30 mouse cellular contexts compared by ENCODE assay signal in genomic region chr6:134217747-134218146, GRCm38 (mm10).
DNase-seq lines count a peak whose midpoint lies in the region; ATAC-seq and TF ChIP-seq lines count a peak whose summit lies in the region.
"Had no signal": no experiment of that assay in that cellular context is flagged by ENCODE, and none has a peak within 500 bp of the region (broad histone marks: within the 10 kb centered on the region; RNA-seq: fewer than 3 reads in every experiment).

No protein-coding gene starts in this region.

- H3K4me2 ChIP-seq in stomach, postnatal 0 days (replicated peaks; ENCODE audit: low read depth) = no peak overlapping the region
- H3K4me2 ChIP-seq in neural tube, embryonic 15.5 days = no peak overlapping the region
- H3K4me2 ChIP-seq: embryonic facial prominence, embryonic 12.5 days; forebrain, embryonic 15.5 days; heart, embryonic 11.5 days; hindbrain, embryonic 14.5 days; limb, embryonic 13.5 days; liver, embryonic 11.5 days; lung, embryonic 15.5 days; midbrain, embryonic 13.5 days; neural tube, embryonic 13.5 days; stomach, embryonic 15.5 days had no signal

- no peak for TF ChIP-seq CTCF in stomach, postnatal 0 days (IDR thresholded peaks at IDR 0.05; ENCODE audit: low read depth)
- no peak for TF ChIP-seq CTCF in thymus, adult 2 months (IDR thresholded peaks at IDR 0.05; ENCODE audit: borderline replicate concordance, control insufficient read depth, extremely low read depth, insufficient read depth, low read length, poor library complexity)

- no peaks in the 10 kb centered on the region for H3K36me3 ChIP-seq in stomach, postnatal 0 days (ENCODE audit: control insufficient read depth, insufficient read depth, low read length)
- H3K36me3 ChIP-seq in neural tube, embryonic 15.5 days = no peaks in the 10 kb centered on the region
- peaks cover 1% of the 10 kb centered on the region; the same call in 1 of the 2 replicates for H3K36me3 ChIP-seq in thymus, adult 2 months (ENCODE audit: control insufficient read depth, insufficient read depth, low read length)
- H3K36me3 ChIP-seq: forebrain, embryonic 15.5 days; lung, embryonic 15.5 days; neural tube, embryonic 13.5 days; stomach, embryonic 15.5 days had no signal

- TF ChIP-seq EP300 in stomach, postnatal 0 days (optimal IDR thresholded peaks at IDR 0.05) = no peak

- no peaks in the 10 kb centered on the region for H3K27me3 ChIP-seq in stomach, postnatal 0 days (ENCODE audit: control insufficient read depth, insufficient read depth, low read length)
- no peaks in the 10 kb centered on the region for H3K27me3 ChIP-seq in neural tube, embryonic 15.5 days (replicated peaks)
- no peaks in the 10 kb centered on the region for H3K27me3 ChIP-seq in thymus, adult 2 months (ENCODE audit: control insufficient read depth, insufficient read depth, low read length)
- H3K27me3 ChIP-seq: embryonic facial prominence, embryonic 12.5 days; forebrain, embryonic 15.5 days; limb, embryonic 13.5 days; lung, embryonic 15.5 days; megakaryocyte, embryonic 14.5 days; midbrain, embryonic 13.5 days; neural tube, embryonic 13.5 days; stomach, embryonic 15.5 days had no signal

- peak; percentile 46 for DNase-seq in adrenal gland, postnatal 25 days
- no peak for DNase-seq in adrenal gland, postnatal 10 days
- peak; percentile 44 for DNase-seq in CD4-positive helper T cell, adult 2 months (ENCODE audit: low read depth, low spot score)
- DNase-seq in NIH3T3 (ENCODE audit: low read depth) = peak; percentile 21
- DNase-seq in stomach, postnatal 0 days (ENCODE audit: low spot score) = no peak
- DNase-seq in thymus, adult 2 months = no peak
- DNase-seq: B cell, adult 2 months; cerebellum, adult 11 months; cerebellum, adult 9-10 months; embryo, embryonic 11 days; gastrocnemius, postnatal 25 days; heart, adult 11 months; heart, postnatal 36 days; kidney, adult 18-20 months; kidney, postnatal 36 days; right cerebral cortex, postnatal 25 days; thymus, postnatal 25 days had no signal

- no peaks in the 10 kb centered on the region for H3K9me3 ChIP-seq in stomach, postnatal 0 days (ENCODE audit: control insufficient read depth, low read length)
- H3K9me3 ChIP-seq in neural tube, embryonic 15.5 days (replicated peaks) = no peaks in the 10 kb centered on the region
- H3K9me3 ChIP-seq: embryonic facial prominence, embryonic 12.5 days; forebrain, embryonic 10.5 days; forebrain, embryonic 15.5 days; limb, embryonic 13.5 days; lung, embryonic 15.5 days; megakaryocyte, embryonic 14.5 days; midbrain, embryonic 13.5 days; neural tube, embryonic 13.5 days; stomach, embryonic 15.5 days had no signal

- TF ChIP-seq POLR2A in thymus, adult 2 months (IDR thresholded peaks at IDR 0.05; ENCODE audit: control insufficient read depth, extremely low read depth, insufficient read depth, low read length, poor library complexity) = no peak

- peaks cover 10% of the 10 kb centered on the region; the same call in 1 of the 2 replicates for H3K4me1 ChIP-seq in stomach, postnatal 0 days (replicated peaks; ENCODE audit: control insufficient read depth, insufficient read depth)
- H3K4me1 ChIP-seq in neural tube, embryonic 15.5 days = peaks cover 29% of the 10 kb centered on the region
- H3K4me1 ChIP-seq in thymus, adult 2 months (replicated peaks; ENCODE audit: control insufficient read depth, insufficient read depth, low read length) = 0 out of 2 replicates have a peak, but pooled peaks cover 3% of the 10 kb centered on the region

- 86% methylated on average over 6 of the region's 6 CpGs for WGBS in stomach, postnatal 0 days
- 98% methylated on average over 6 of the region's 6 CpGs for WGBS in neural tube, embryonic 15.5 days
- WGBS in thymus, adult 2 months = 98% methylated on average over 6 of the region's 6 CpGs

- H3K27ac ChIP-seq in stomach, postnatal 0 days (replicated peaks) = no peak overlapping the region
- H3K27ac ChIP-seq in neural tube, embryonic 15.5 days (replicated peaks) = no peak overlapping the region
- H3K27ac ChIP-seq in thymus, adult 2 months (ENCODE audit: control insufficient read depth, insufficient read depth, low read length) = no peak overlapping the region
- H3K27ac ChIP-seq: embryonic facial prominence, embryonic 12.5 days; forebrain, embryonic 10.5 days; hindbrain, embryonic 14.5 days; limb, embryonic 13.5 days; lung, embryonic 15.5 days; midbrain, embryonic 13.5 days; neural tube, embryonic 13.5 days; stomach, embryonic 15.5 days had no signal

- 0 out of 2 replicates have a peak, but pooled peaks have one; percentile 29 for ATAC-seq in stomach, postnatal 0 days (ENCODE audit: low FRiP score, low TSS enrichment)
- ATAC-seq in neural tube, embryonic 15.5 days (ENCODE audit: low FRiP score) = no peak
- ATAC-seq: forebrain, embryonic 15.5 days; midbrain, embryonic 13.5 days had no signal

- no peak overlapping the region for H3K9ac ChIP-seq in stomach, postnatal 0 days (ENCODE audit: low read length)
- H3K9ac ChIP-seq in neural tube, embryonic 15.5 days (replicated peaks) = no peak overlapping the region
- H3K9ac ChIP-seq: embryonic facial prominence, embryonic 12.5 days; forebrain, embryonic 15.5 days; hindbrain, embryonic 14.5 days; limb, embryonic 13.5 days; lung, embryonic 15.5 days; midbrain, embryonic 13.5 days; neural tube, embryonic 13.5 days; stomach, embryonic 15.5 days had no signal

- no peak overlapping the region for H3K4me3 ChIP-seq in stomach, postnatal 0 days (ENCODE audit: low read depth, low read length)
- H3K4me3 ChIP-seq in neural tube, embryonic 15.5 days (replicated peaks) = no peak overlapping the region
- no peak overlapping the region for H3K4me3 ChIP-seq in thymus, adult 2 months (ENCODE audit: control insufficient read depth, insufficient read depth, low read length)
- H3K4me3 ChIP-seq: embryonic facial prominence, embryonic 12.5 days; forebrain, embryonic 10.5 days; forebrain, embryonic 15.5 days; limb, embryonic 13.5 days; lung, embryonic 15.5 days; megakaryocyte, embryonic 14.5 days; midbrain, embryonic 13.5 days; neural tube, embryonic 13.5 days; stomach, embryonic 15.5 days had no signal

Comparison
In these comparisons a context has a peak if more than half of its experiments do, and no peak if none do; other contexts are left out.
1. DNase-seq: peak in adrenal gland, postnatal 25 days (single experiment), CD4-positive helper T cell, adult 2 months (single experiment) and NIH3T3 (single experiment); none in adrenal gland, postnatal 10 days (single experiment), stomach, postnatal 0 days (single experiment) and thymus, adult 2 months (single experiment).